Mouse (Mus musculus) embryonic fibroblast, embryonic 13.5 days (primary cell): ENCODE measurements around the gene Tbc1d21.

Experiments used
- CTCF ChIP-seq: IDR thresholded peaks from 2 replicates; pipeline ENCODE4 v1.5.1; 2011; ENCODE audit warnings: mild to moderate bottlenecking, control low read depth, low read length, moderate library complexity, borderline replicate concordance; ENCODE audit not compliant: insufficient read depth
- POLR2A ChIP-seq: IDR thresholded peaks from 2 replicates; pipeline ENCODE4 v1.6.1; 2011; ENCODE audit warnings: low read depth, mild to moderate bottlenecking, control low read depth, low read length, moderate library complexity

DNA sequence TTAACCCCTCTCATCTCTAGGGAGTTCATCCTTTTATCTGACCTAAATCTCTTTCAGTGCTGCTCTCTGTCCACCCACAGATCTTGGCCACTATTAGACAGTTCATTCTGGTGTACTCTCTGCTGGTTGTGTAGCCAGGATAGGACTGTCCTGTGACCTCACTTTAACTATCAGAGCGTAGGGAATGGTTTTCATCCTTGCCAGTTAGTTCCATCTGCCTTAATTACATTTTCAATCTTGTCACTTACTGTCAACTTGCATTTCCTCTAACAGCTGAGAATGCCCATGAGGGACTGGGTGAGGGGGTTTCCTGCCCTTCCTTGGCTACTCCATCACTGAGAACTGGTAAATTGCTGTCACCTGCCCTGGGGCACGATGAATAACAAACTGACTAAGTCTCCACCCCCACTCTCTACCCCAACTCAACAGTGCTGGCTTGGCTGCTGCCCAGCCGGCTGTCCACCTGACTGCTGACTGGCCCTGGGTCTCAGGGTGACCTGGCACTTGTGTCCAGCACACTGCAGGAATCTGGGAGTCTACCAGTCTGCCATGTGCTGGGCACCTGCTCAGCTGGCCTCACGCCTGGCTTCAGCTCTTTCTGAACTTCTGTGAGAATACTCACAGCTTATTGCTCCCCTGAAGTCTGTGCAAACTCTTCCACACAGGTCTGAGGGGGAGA lies 39.9 kb upstream of the Tbc1d21 start:
- no peak for TF ChIP-seq CTCF
- TF ChIP-seq POLR2A: no peak
